Mouse (Mus musculus): ENCODE results near the gene Dtx1. TPM values are rescaled to one million over a fixed set of nuclear protein-coding genes. Genes with fewer than 3 reads are reported as not detected.
A peak's percentile ranks its signal among the peaks of the same experiment; 100 is the strongest.

Gene Dtx1
- polyA plus RNA-seq, 1 experiment from 2014 or later: 34.8 TPM

GRCm38 (mm10) chr5:120671865-120672264 lies 39.9 kb downstream of the Dtx1 start:
- Histone ChIP-seq H3K4me1 (replicated peaks) (peaks cover 8% of the 10 kb centered on the region), H3K27ac (no peak overlapping the region), H3K36me3 (no peaks in the 10 kb centered on the region), H3K27me3 (peaks cover 16% of the 10 kb centered on the region), H3K4me3 (no peak overlapping the region), H3K9ac (no peak overlapping the region), H3K9me3 (no peaks in the 10 kb centered on the region), H3K4me2 (no peak overlapping the region)
- no peak for ATAC-seq (ENCODE audit: low FRiP score)
- WGBS: 82% methylated on average over 3 of the region's 3 CpGs

GRCm38 (mm10) chr5:120670132-120670531 lies 41.6 kb downstream of the Dtx1 start:
- Histone ChIP-seq H3K27ac (no peak overlapping the region), H3K9ac (no peak overlapping the region), H3K36me3 (no peaks in the 10 kb centered on the region), H3K27me3 (peaks cover 22% of the 10 kb centered on the region), H3K9me3 (no peaks in the 10 kb centered on the region), H3K4me3 (no peak overlapping the region), H3K4me1 (replicated peaks) (peaks cover 7% of the 10 kb centered on the region), H3K4me2 (no peak overlapping the region)
- WGBS: 89% methylated on average over 7 of the region's 7 CpGs
- ATAC-seq (ENCODE audit: low FRiP score): no peak

GRCm38 (mm10) chr5:120668761-120669160 lies 43.0 kb downstream of the Dtx1 start:
- Histone ChIP-seq H3K4me3 (no peak overlapping the region), H3K27me3 (peaks cover 26% of the 10 kb centered on the region), H3K4me1 (replicated peaks) (no peaks in the 10 kb centered on the region), H3K4me2 (no peak overlapping the region), H3K9ac (no peak overlapping the region), H3K36me3 (no peaks in the 10 kb centered on the region), H3K27ac (no peak overlapping the region), H3K9me3 (no peaks in the 10 kb centered on the region)
- no peak for ATAC-seq (ENCODE audit: low FRiP score)
- 75% methylated on average over 7 of the region's 7 CpGs for WGBS

GRCm38 (mm10) chr5:120664888-120665287 lies 46.8 kb downstream of the Dtx1 start:
- H3K4me1 ChIP-seq (replicated peaks): no peaks in the 10 kb centered on the region
- no peak for ATAC-seq (ENCODE audit: low FRiP score)
- H3K4me2 ChIP-seq: no peak overlapping the region
- 46% methylated on average over 2 of the region's 2 CpGs for WGBS
- H3K27ac ChIP-seq: no peak overlapping the region
- H3K27me3 ChIP-seq: peaks cover 34% of the 10 kb centered on the region
- H3K36me3 ChIP-seq: no peaks in the 10 kb centered on the region
- no peak overlapping the region for H3K9ac ChIP-seq
- no peak overlapping the region for H3K4me3 ChIP-seq
- H3K9me3 ChIP-seq: no peaks in the 10 kb centered on the region

GRCm38 (mm10) chr5:120660816-120661215 lies 50.9 kb downstream of the Dtx1 start:
- H3K36me3 ChIP-seq: no peaks in the 10 kb centered on the region
- WGBS: 37% methylated on average over 5 of the region's 5 CpGs
- ATAC-seq (ENCODE audit: low FRiP score): peak; percentile 44; the same call in 1 of the 2 replicates
- no peaks in the 10 kb centered on the region for H3K4me1 ChIP-seq (replicated peaks)
- peak overlapping the region; percentile 55 for H3K27ac ChIP-seq
- H3K9me3 ChIP-seq: no peaks in the 10 kb centered on the region
- no peak overlapping the region for H3K4me3 ChIP-seq
- H3K9ac ChIP-seq: no peak overlapping the region
- H3K4me2 ChIP-seq: no peak overlapping the region
- H3K27me3 ChIP-seq: peaks cover 25% of the 10 kb centered on the region; the same call in 1 of the 2 replicates

GRCm38 (mm10) chr5:120656281-120656751 lies 55.4 kb downstream of the Dtx1 start:
- no peak overlapping the region for H3K4me2 ChIP-seq
- H3K9me3 ChIP-seq: no peaks in the 10 kb centered on the region
- no peak overlapping the region for H3K4me3 ChIP-seq
- no peak overlapping the region for H3K9ac ChIP-seq
- ATAC-seq (ENCODE audit: low FRiP score): no peak
- peaks cover 23% of the 10 kb centered on the region for H3K27me3 ChIP-seq
- no peaks in the 10 kb centered on the region for H3K36me3 ChIP-seq
- no peak overlapping the region for H3K27ac ChIP-seq
- no peaks in the 10 kb centered on the region for H3K4me1 ChIP-seq (replicated peaks)
- WGBS: 88% methylated on average over 12 of the region's 12 CpGs

- Histone ChIP-seq H3K4me3 (no peak overlapping the region), H3K9ac (no peak overlapping the region), H3K4me2 (no peak overlapping the region), H3K27ac (no peak overlapping the region), H3K4me1 (replicated peaks) (peaks cover 7% of the 10 kb centered on the region), H3K9me3 (no peaks in the 10 kb centered on the region), H3K27me3 (peaks cover 48% of the 10 kb centered on the region), H3K36me3 (no peaks in the 10 kb centered on the region)
- no peak for ATAC-seq (ENCODE audit: low FRiP score)
- 88% methylated on average over 2 of the region's 2 CpGs for WGBS
Observed at GRCm38 (mm10) chr5:120653873-120654272, 57.9 kb downstream of the Dtx1 start.

GRCm38 (mm10) chr5:120652915-120653701 lies 58.6 kb downstream of the Dtx1 start:
- Histone ChIP-seq H3K4me1 (replicated peaks) (peaks cover 11% of the 10 kb centered on the region), H3K9me3 (no peaks in the 10 kb centered on the region), H3K27me3 (peaks cover 52% of the 10 kb centered on the region), H3K4me2 (no peak overlapping the region), H3K27ac (no peak overlapping the region), H3K36me3 (no peaks in the 10 kb centered on the region), H3K9ac (no peak overlapping the region), H3K4me3 (no peak overlapping the region)
- no peak for ATAC-seq (ENCODE audit: low FRiP score)
- 82% methylated on average over 28 of the region's 28 CpGs for WGBS

GRCm38 (mm10) chr5:120651230-120651629 lies 60.5 kb downstream of the Dtx1 start:
- H3K27me3 ChIP-seq: peaks cover 66% of the 10 kb centered on the region
- no peak overlapping the region for H3K4me2 ChIP-seq
- no peak overlapping the region for H3K4me3 ChIP-seq
- no peak overlapping the region; the same call in 1 of the 2 replicates for H3K9ac ChIP-seq
- WGBS: 68% methylated on average over 5 of the region's 5 CpGs
- no peaks in the 10 kb centered on the region for H3K9me3 ChIP-seq
- ATAC-seq (ENCODE audit: low FRiP score): no peak
- peaks cover 11% of the 10 kb centered on the region for H3K4me1 ChIP-seq (replicated peaks)
- no peak overlapping the region for H3K27ac ChIP-seq
- no peaks in the 10 kb centered on the region for H3K36me3 ChIP-seq

GRCm38 (mm10) chr5:120649938-120650337 lies 61.8 kb downstream of the Dtx1 start:
- no peak for ATAC-seq (ENCODE audit: low FRiP score)
- Histone ChIP-seq H3K27me3 (peaks cover 70% of the 10 kb centered on the region), H3K4me1 (replicated peaks) (peaks cover 11% of the 10 kb centered on the region), H3K4me2 (no peak overlapping the region), H3K9me3 (no peaks in the 10 kb centered on the region), H3K36me3 (no peaks in the 10 kb centered on the region), H3K27ac (no peak overlapping the region), H3K4me3 (no peak overlapping the region), H3K9ac (no peak overlapping the region)
- 28% methylated on average over 13 of the region's 13 CpGs for WGBS

- no peak overlapping the region for H3K9ac ChIP-seq
- 2% methylated on average over 21 of the region's 21 CpGs for WGBS
Observed at GRCm38 (mm10) chr5:120649374-120649933, 62.3 kb downstream of the Dtx1 start.

GRCm38 (mm10) chr5:120648569-120649373 lies 63.0 kb downstream of the Dtx1 start, which contains the start of gene Rasal1:
Gene Rasal1 (plus strand): TSS chr5:120648812.
- Histone ChIP-seq H3K4me3 (peak within 1 kb of the TSS; percentile 23), H3K27me3 (peaks cover 70% of the 10 kb centered on the region), H3K4me1 (replicated peaks) (peaks cover 11% of the 10 kb centered on the region), H3K9me3 (no peaks in the 10 kb centered on the region), H3K9ac (no peak within 1 kb of the TSS), H3K36me3 (no peaks in the 10 kb centered on the region), H3K4me2 (peak within 1 kb of the TSS; percentile 37), H3K27ac (no peak within 1 kb of the TSS)
- ATAC-seq (ENCODE audit: low FRiP score): peak; percentile 57; the same call in 1 of the 2 replicates
- 3% methylated on average over 40 of the region's 53 CpGs for WGBS

More at GRCm38 (mm10) chr5:120649374-120649933, 62.3 kb downstream of the Dtx1 start:
- H3K27me3 ChIP-seq: peaks cover 70% of the 10 kb centered on the region
- H3K4me1 ChIP-seq (replicated peaks): peaks cover 11% of the 10 kb centered on the region
- no peaks in the 10 kb centered on the region for H3K9me3 ChIP-seq
- H3K4me2 ChIP-seq: peak overlapping the region; percentile 37
- H3K27ac ChIP-seq: no peak overlapping the region
- peak; percentile 24 for ATAC-seq (ENCODE audit: low FRiP score)
- peak overlapping the region; percentile 23 for H3K4me3 ChIP-seq
- no peaks in the 10 kb centered on the region for H3K36me3 ChIP-seq
